Mouse (Mus musculus): ENCODE measurements around the gene Eef2.

GRCm38 (mm10) chr10:81176466-81177271 lies at the start of gene Eef2:
- TF ChIP-seq CTCF (IDR thresholded peaks at IDR 0.05; ENCODE audit: low read depth, low read length) (no peak), GATA1 (IDR thresholded peaks at IDR 0.05; ENCODE audit: borderline replicate concordance, low read length) (no peak), TAL1 (conservative IDR thresholded peaks at IDR 0.05; ENCODE audit: low read depth, low read length) (no peak)
